Mouse (Mus musculus) intestine, postnatal 0 days (tissue): Measurements from ENCODE around the gene Stx1a. TPM values are rescaled to one million over a fixed set of nuclear protein-coding genes. Genes with fewer than 3 reads are reported as not detected.
A peak's percentile ranks its signal among the peaks of the same experiment; 100 is the strongest.

Source experiments
- ATAC-seq: fragments of 200-750 bp; cut with Nextera tagmentation; 2 replicates; pipeline ENCODE4 v1.8.0; 2017; ENCODE audit warnings: mild to moderate bottlenecking, moderate TSS enrichment, moderate library complexity
- H3K27ac ChIP-seq: fragments of 300-500 bp; sonication (generic); 2 replicates; pipeline ENCODE4 v1.5.1; 2014; ENCODE audit warnings: mild to moderate bottlenecking, low read depth, low read length, moderate library complexity
- H3K27me3 ChIP-seq: fragments of 300-500 bp; sonication (generic); replicated peaks from 2 replicates; pipeline ENCODE4 v1.6.1; 2014; ENCODE audit warnings: low read length, mixed read lengths; ENCODE audit not compliant: control insufficient read depth, insufficient read depth
- H3K36me3 ChIP-seq: fragments of 300-500 bp; sonication (generic); 2 replicates; pipeline ENCODE4 v1.6.1; 2014; ENCODE audit warnings: mild to moderate bottlenecking, moderate library complexity; ENCODE audit not compliant: control insufficient read depth, insufficient read depth
- H3K4me1 ChIP-seq: fragments of 300-500 bp; sonication (generic); replicated peaks from 2 replicates; pipeline ENCODE4 v1.6.1; 2014; ENCODE audit warnings: antibody characterized with exemption, low read length, mixed read lengths; ENCODE audit not compliant: control insufficient read depth, insufficient read depth
- H3K4me2 ChIP-seq: fragments of 300-500 bp; sonication (generic); replicated peaks from 2 replicates; pipeline ENCODE4 v1.6.1; 2014; ENCODE audit warnings: low read depth, mild to moderate bottlenecking, moderate library complexity
- H3K4me3 ChIP-seq: fragments of 300-500 bp; sonication (generic); 2 replicates; pipeline ENCODE4 v1.5.1; 2014; ENCODE audit warnings: low read depth, low read length
- H3K9ac ChIP-seq: fragments of 300-500 bp; sonication (generic); 2 replicates; pipeline ENCODE4 v1.6.1; 2014; ENCODE audit warnings: mild to moderate bottlenecking, low read depth, low read length
- H3K9me3 ChIP-seq: fragments of 300-500 bp; sonication (generic); 2 replicates; pipeline ENCODE4 v1.6.1; 2016; ENCODE audit warnings: mixed run types; ENCODE audit not compliant: control insufficient read depth
- CTCF ChIP-seq: sonication (generic); IDR thresholded peaks from 2 replicates; pipeline ENCODE4 v1.5.1; 2016; ENCODE audit warnings: low read depth, mild to moderate bottlenecking, control low read depth, antibody characterized with exemption, moderate library complexity
- WGBS: fragments of 180-500 bp; shearing (Covaris S2); extraction: QIAGEN DNeasy Blood & Tissue Kit; methylation state at CpG from one replicate; pipeline ENCODE4 v1.1.7; 2014; 5-methylcytosine and 5-hydroxymethylcytosine counted together
- polyA plus RNA-seq: library from polyadenylated mRNA; unstranded; fragments of >200 nt; fragmentation: Nextera tagmentation; extraction: Ambion mirVana; gene quantifications from 2 replicates; pipeline ENCODE4 v1.2.1, GENCODE M21; 2015

The Stx1a gene
- polyA plus RNA-seq, 1 experiment from 2014 or later = 5.6 TPM

- H3K9me3 ChIP-seq = no peaks in the 10 kb centered on the region
- no peaks in the 10 kb centered on the region; the same call in 1 of the 2 replicates for H3K36me3 ChIP-seq
- peaks cover 4% of the 10 kb centered on the region; the same call in 1 of the 2 replicates for H3K4me1 ChIP-seq
- 17% methylated on average over 7 of the region's 7 CpGs for WGBS
- no peak overlapping the region for H3K9ac ChIP-seq
- ATAC-seq = no peak
- H3K27me3 ChIP-seq = no peaks in the 10 kb centered on the region
- H3K27ac ChIP-seq = no peak overlapping the region
- no peak overlapping the region for H3K4me3 ChIP-seq
- TF ChIP-seq CTCF = peak; percentile 99
- H3K4me2 ChIP-seq = no peak overlapping the region
These were observed 7.8 kb upstream of the Stx1a start for GRCm38 (mm10) chr5:135015497-135015896.

GRCm38 (mm10) chr5:135016224-135016759 is 7.0 kb upstream of the Stx1a start:
- TF ChIP-seq CTCF = no peak
- no peak overlapping the region for H3K4me2 ChIP-seq
- 35% methylated on average over 4 of the region's 4 CpGs for WGBS
- no peak overlapping the region for H3K9ac ChIP-seq
- no peaks in the 10 kb centered on the region for H3K9me3 ChIP-seq
- H3K27me3 ChIP-seq = no peaks in the 10 kb centered on the region
- H3K27ac ChIP-seq = no peak overlapping the region
- H3K4me3 ChIP-seq = no peak overlapping the region
- no peaks in the 10 kb centered on the region; the same call in 1 of the 2 replicates for H3K36me3 ChIP-seq
- no peak for ATAC-seq
- H3K4me1 ChIP-seq = no peaks in the 10 kb centered on the region; the same call in 1 of the 2 replicates

- no peak overlapping the region for H3K4me3 ChIP-seq
- TF ChIP-seq CTCF = no peak
- 0 out of 2 replicates have a peak, but pooled peaks cover 4% of the 10 kb centered on the region for H3K4me1 ChIP-seq
- H3K9ac ChIP-seq = no peak overlapping the region
- H3K27me3 ChIP-seq = no peaks in the 10 kb centered on the region
- 56% methylated on average over 6 of the region's 6 CpGs for WGBS
- no peaks in the 10 kb centered on the region for H3K9me3 ChIP-seq
- no peak for ATAC-seq
- H3K27ac ChIP-seq = no peak overlapping the region
- no peaks in the 10 kb centered on the region for H3K36me3 ChIP-seq
- no peak overlapping the region for H3K4me2 ChIP-seq
These were observed 1.5 kb upstream of the Stx1a start for GRCm38 (mm10) chr5:135021814-135022213.

GRCm38 (mm10) chr5:135024665-135025224 is 1.5 kb downstream of the Stx1a start:
- Histone ChIP-seq H3K36me3 (no peaks in the 10 kb centered on the region), H3K4me2 (peak overlapping the region; percentile 89), H3K9ac (no peak overlapping the region), H3K27me3 (no peaks in the 10 kb centered on the region), H3K9me3 (no peaks in the 10 kb centered on the region), H3K27ac (no peak overlapping the region), H3K4me1 (0 out of 2 replicates have a peak, but pooled peaks cover 11% of the 10 kb centered on the region), H3K4me3 (no peak overlapping the region)
- 37% methylated on average over 11 of the region's 11 CpGs for WGBS
- no peak for TF ChIP-seq CTCF
- no peak for ATAC-seq

GRCm38 (mm10) chr5:135025899-135026298 is 2.6 kb downstream of the Stx1a start:
- TF ChIP-seq CTCF = peak; percentile 21
- ATAC-seq = no peak
- H3K9me3 ChIP-seq = no peaks in the 10 kb centered on the region
- H3K4me1 ChIP-seq = 0 out of 2 replicates have a peak, but pooled peaks cover 11% of the 10 kb centered on the region
- no peak overlapping the region for H3K27ac ChIP-seq
- H3K4me3 ChIP-seq = no peak overlapping the region
- no peaks in the 10 kb centered on the region for H3K36me3 ChIP-seq
- H3K9ac ChIP-seq = no peak overlapping the region
- peak overlapping the region; percentile 27 for H3K4me2 ChIP-seq
- WGBS = 13% methylated on average over 7 of the region's 7 CpGs
- no peaks in the 10 kb centered on the region for H3K27me3 ChIP-seq

GRCm38 (mm10) chr5:135029007-135029854 is 5.9 kb downstream of the Stx1a start:
- no peaks in the 10 kb centered on the region for H3K36me3 ChIP-seq
- no peaks in the 10 kb centered on the region for H3K9me3 ChIP-seq
- 0 out of 2 replicates have a peak, but pooled peaks cover 11% of the 10 kb centered on the region for H3K4me1 ChIP-seq
- no peak for TF ChIP-seq CTCF
- peak overlapping the region; percentile 44 for H3K4me2 ChIP-seq
- peak overlapping the region; percentile 2; the same call in 1 of the 2 replicates for H3K4me3 ChIP-seq
- no peaks in the 10 kb centered on the region for H3K27me3 ChIP-seq
- H3K9ac ChIP-seq = 0 out of 2 replicates have a peak overlapping the region, but pooled peaks have one; percentile 27
- 43% methylated on average over 18 of the region's 18 CpGs for WGBS
- H3K27ac ChIP-seq = no peak overlapping the region
- ATAC-seq = 0 out of 2 replicates have a peak, but pooled peaks have one; percentile 14
